Mouse (Mus musculus): Measurements from ENCODE around the gene Suv39h1. TPM values are rescaled to one million over a fixed set of nuclear protein-coding genes. Genes with fewer than 3 reads are reported as not detected.
"Not testable (repeated sequence)": the region's sequence is repeated elsewhere in the genome, so short reads cannot be mapped to it uniquely, and the experiment has no call there.

The Suv39h1 gene
- polyA plus RNA-seq, 1 experiment from 2014 or later, result 15.5 TPM

DNA sequence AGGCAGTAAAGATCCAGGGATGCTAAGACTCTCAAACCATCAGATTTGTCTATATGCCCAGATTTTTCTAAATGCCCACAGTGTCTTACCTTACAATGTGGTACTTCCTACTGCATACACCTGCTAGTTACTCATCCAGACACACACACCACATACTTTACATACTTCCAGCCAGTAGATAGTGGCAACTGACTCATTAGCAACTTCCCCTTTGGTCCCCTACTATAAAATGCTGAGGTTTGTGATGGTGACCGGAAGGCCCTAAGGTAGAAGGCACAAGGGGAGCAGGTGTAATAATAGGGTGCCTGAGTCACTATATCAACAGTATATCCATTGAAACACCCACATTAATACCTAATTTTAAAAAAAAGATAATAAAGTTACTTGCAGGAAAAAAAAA, 5.4 kb downstream of the Suv39h1 start:
- no peak overlapping the region for H3K4me3 ChIP-seq (ENCODE audit: low read depth, low read length)

GRCm38 (mm10) chrX:8051044-8051781, 23.3 kb downstream of the Suv39h1 start:
- H3K36me3 ChIP-seq (ENCODE audit: control insufficient read depth, insufficient read depth); H3K9me3 ChIP-seq (ENCODE audit: control insufficient read depth); ATAC-seq; H3K4me2 ChIP-seq (replicated peaks; ENCODE audit: low read depth); H3K27ac ChIP-seq (ENCODE audit: low read depth, low read length); H3K4me1 ChIP-seq (replicated peaks; ENCODE audit: control insufficient read depth, insufficient read depth, low read length); H3K27me3 ChIP-seq (replicated peaks; ENCODE audit: control insufficient read depth, insufficient read depth, low read length); H3K9ac ChIP-seq (ENCODE audit: low read depth, low read length); H3K4me3 ChIP-seq (ENCODE audit: low read depth, low read length): not testable (repeated sequence)
- WGBS, result 82% methylated on average over 7 of the region's 8 CpGs

More for the DNA sequence above, 5.4 kb downstream of the Suv39h1 start:
- Histone ChIP-seq H3K27ac (ENCODE audit: low read depth, low read length) (no peak overlapping the region), H3K36me3 (ENCODE audit: control insufficient read depth, insufficient read depth) (peaks cover 6% of the 10 kb centered on the region; the same call in 1 of the 2 replicates), H3K9me3 (ENCODE audit: control insufficient read depth) (no peaks in the 10 kb centered on the region), H3K27me3 (replicated peaks; ENCODE audit: control insufficient read depth, insufficient read depth, low read length) (no peaks in the 10 kb centered on the region), H3K9ac (ENCODE audit: low read depth, low read length) (no peak overlapping the region), H3K4me2 (replicated peaks; ENCODE audit: low read depth) (no peak overlapping the region), H3K4me1 (replicated peaks; ENCODE audit: control insufficient read depth, insufficient read depth, low read length) (no peaks in the 10 kb centered on the region)
- TF ChIP-seq CTCF (IDR thresholded peaks at IDR 0.05; ENCODE audit: low read depth), result no peak
- 95% methylated on average over 1 of the region's 1 CpGs for WGBS
- ATAC-seq, result no peak

GRCm38 (mm10) chrX:8033009-8033408, 41.6 kb downstream of the Suv39h1 start:
- Histone ChIP-seq H3K4me1 (replicated peaks; ENCODE audit: control insufficient read depth, insufficient read depth, low read length) (no peaks in the 10 kb centered on the region), H3K27me3 (replicated peaks; ENCODE audit: control insufficient read depth, insufficient read depth, low read length) (no peaks in the 10 kb centered on the region), H3K27ac (ENCODE audit: low read depth, low read length) (no peak overlapping the region), H3K36me3 (ENCODE audit: control insufficient read depth, insufficient read depth) (no peaks in the 10 kb centered on the region), H3K9me3 (ENCODE audit: control insufficient read depth) (no peaks in the 10 kb centered on the region), H3K9ac (ENCODE audit: low read depth, low read length) (no peak overlapping the region), H3K4me3 (ENCODE audit: low read depth, low read length) (no peak overlapping the region), H3K4me2 (replicated peaks; ENCODE audit: low read depth) (no peak overlapping the region)
- peak; percentile 46 for TF ChIP-seq CTCF (IDR thresholded peaks at IDR 0.05; ENCODE audit: low read depth)
- ATAC-seq, result no peak
- WGBS, result 75% methylated on average over 1 of the region's 1 CpGs

DNA sequence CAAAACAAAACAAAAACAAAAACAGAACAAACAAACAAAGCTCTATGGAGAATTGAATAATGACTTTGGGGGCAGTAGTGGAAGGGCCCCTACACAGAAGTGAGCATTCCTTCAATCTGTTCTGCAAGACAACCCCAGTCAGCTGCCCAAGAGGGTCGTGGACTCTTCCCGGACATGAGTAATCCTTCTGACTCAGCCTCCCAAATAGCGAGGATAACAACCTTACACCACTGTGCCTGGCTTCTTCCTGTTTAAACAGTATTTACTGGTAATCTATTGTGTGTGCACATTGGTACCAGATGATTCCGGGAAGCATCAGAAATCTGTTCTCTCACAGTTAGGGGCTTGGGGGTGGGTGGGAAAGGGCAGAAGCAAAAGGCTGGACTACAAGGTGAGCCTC, 47.7 kb downstream of the Suv39h1 start:
- no peak for TF ChIP-seq CTCF (IDR thresholded peaks at IDR 0.05; ENCODE audit: low read depth)

GRCm38 (mm10) chrX:8024795-8025194, 49.8 kb downstream of the Suv39h1 start:
- H3K9ac ChIP-seq (ENCODE audit: low read depth, low read length), result no peak overlapping the region
- no peak for ATAC-seq
- H3K36me3 ChIP-seq (ENCODE audit: control insufficient read depth, insufficient read depth), result no peaks in the 10 kb centered on the region
- no peak overlapping the region for H3K4me2 ChIP-seq (replicated peaks; ENCODE audit: low read depth)
- H3K4me1 ChIP-seq (replicated peaks; ENCODE audit: control insufficient read depth, insufficient read depth, low read length), result no peaks in the 10 kb centered on the region
- WGBS, result 65% methylated on average over 2 of the region's 2 CpGs
- no peak overlapping the region for H3K4me3 ChIP-seq (ENCODE audit: low read depth, low read length)
- no peak overlapping the region for H3K27ac ChIP-seq (ENCODE audit: low read depth, low read length)
- H3K27me3 ChIP-seq (replicated peaks; ENCODE audit: control insufficient read depth, insufficient read depth, low read length), result no peaks in the 10 kb centered on the region
- no peak for TF ChIP-seq CTCF (IDR thresholded peaks at IDR 0.05; ENCODE audit: low read depth)
- no peaks in the 10 kb centered on the region for H3K9me3 ChIP-seq (ENCODE audit: control insufficient read depth)

More for the DNA sequence above, 47.7 kb downstream of the Suv39h1 start:
- Histone ChIP-seq H3K4me3 (ENCODE audit: low read depth, low read length) (no peak overlapping the region), H3K27ac (ENCODE audit: low read depth, low read length) (no peak overlapping the region), H3K9ac (ENCODE audit: low read depth, low read length) (no peak overlapping the region), H3K27me3 (replicated peaks; ENCODE audit: control insufficient read depth, insufficient read depth, low read length) (no peaks in the 10 kb centered on the region), H3K36me3 (ENCODE audit: control insufficient read depth, insufficient read depth) (no peaks in the 10 kb centered on the region), H3K4me1 (replicated peaks; ENCODE audit: control insufficient read depth, insufficient read depth, low read length) (no peaks in the 10 kb centered on the region), H3K9me3 (ENCODE audit: control insufficient read depth) (no peaks in the 10 kb centered on the region), H3K4me2 (replicated peaks; ENCODE audit: low read depth) (no peak overlapping the region)
- ATAC-seq, result no peak
- 46% methylated on average over 4 of the region's 4 CpGs for WGBS

DNA sequence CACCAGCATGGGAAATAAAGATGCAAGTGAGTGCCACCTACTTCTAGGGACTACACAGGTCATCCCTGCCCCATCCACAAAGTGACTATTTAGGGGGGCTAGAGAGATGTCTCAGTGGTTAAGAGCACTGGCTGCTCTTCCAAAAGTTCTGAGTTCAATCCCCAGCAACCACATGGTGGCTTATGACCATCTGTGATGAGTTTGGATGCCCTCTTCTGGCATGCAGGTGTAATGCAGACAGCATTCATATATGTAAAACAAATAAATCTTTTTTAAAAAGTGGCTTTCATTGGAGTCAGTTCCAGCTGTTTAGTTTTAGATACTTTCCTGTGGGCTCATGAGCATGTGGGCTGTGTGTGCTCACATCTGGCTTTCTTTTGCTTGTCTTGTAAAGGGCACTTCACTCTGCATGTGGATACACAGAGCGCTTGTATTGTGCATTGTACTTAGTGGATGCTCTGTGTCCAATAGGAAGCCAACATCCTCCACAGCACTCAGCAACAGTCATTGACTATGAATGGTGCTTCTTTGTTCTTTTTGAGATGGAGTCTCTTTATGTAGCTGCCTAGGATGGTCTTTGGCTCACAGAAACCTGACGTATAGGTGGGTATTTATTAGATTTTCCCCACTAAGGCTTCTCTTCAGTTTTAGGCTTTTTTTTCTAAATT, 54.3 kb downstream of the Suv39h1 start:
- Histone ChIP-seq H3K4me2 (replicated peaks; ENCODE audit: low read depth) (no peak overlapping the region), H3K27me3 (replicated peaks; ENCODE audit: control insufficient read depth, insufficient read depth, low read length) (no peaks in the 10 kb centered on the region), H3K9ac (ENCODE audit: low read depth, low read length) (no peak overlapping the region), H3K36me3 (ENCODE audit: control insufficient read depth, insufficient read depth) (no peaks in the 10 kb centered on the region), H3K27ac (ENCODE audit: low read depth, low read length) (no peak overlapping the region), H3K4me3 (ENCODE audit: low read depth, low read length) (no peak overlapping the region), H3K4me1 (replicated peaks; ENCODE audit: control insufficient read depth, insufficient read depth, low read length) (no peaks in the 10 kb centered on the region), H3K9me3 (ENCODE audit: control insufficient read depth) (no peaks in the 10 kb centered on the region)
- 90% methylated on average over 2 of the region's 2 CpGs for WGBS
- ATAC-seq, result no peak
- peak; percentile 40 for TF ChIP-seq CTCF (IDR thresholded peaks at IDR 0.05; ENCODE audit: low read depth)
